20 mouse cellular contexts compared by ENCODE assay signal in the genomic region with DNA sequence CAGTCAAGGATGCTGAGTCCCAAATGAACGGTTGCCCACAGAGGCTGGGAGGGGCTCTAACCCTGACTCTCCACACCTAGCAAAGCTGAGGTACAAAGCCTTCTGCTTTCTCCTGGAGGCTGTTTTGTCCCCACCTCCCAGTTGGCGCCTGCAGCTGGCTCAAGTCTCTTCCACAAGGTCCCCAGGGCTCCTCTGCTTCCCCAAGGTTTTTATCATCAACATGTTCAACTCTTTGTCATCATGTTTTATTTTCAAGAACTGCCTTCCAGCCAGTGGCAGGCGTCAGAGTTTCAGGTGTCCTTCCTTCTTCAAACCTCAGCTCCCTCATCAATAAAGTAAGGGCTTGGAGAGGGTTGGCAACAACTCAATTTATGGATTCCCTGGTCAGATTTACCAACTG. TPM values are rescaled to one million over a fixed set of nuclear protein-coding genes. Genes with fewer than 3 reads are reported as not detected.
DNase-seq lines count a peak whose midpoint lies in the region; ATAC-seq lines count a peak whose summit lies in the region.
"Had no signal": no experiment of that assay in that cellular context is flagged by ENCODE, and none has a peak within 500 bp of the region (broad histone marks: within the 10 kb centered on the region; RNA-seq: fewer than 3 reads in every experiment).

No protein-coding gene starts in this region.

- peaks cover 9% of the 10 kb centered on the region; the same call in 1 of the 2 replicates for H3K4me1 ChIP-seq in heart, embryonic 10.5 days
- H3K4me1 ChIP-seq in intestine, embryonic 14.5 days (replicated peaks; ENCODE audit: control insufficient read depth, insufficient read depth, low read length), result 0 out of 2 replicates have a peak, but pooled peaks cover 3% of the 10 kb centered on the region
- peaks cover 8% of the 10 kb centered on the region for H3K4me1 ChIP-seq in intestine, embryonic 16.5 days (ENCODE audit: control insufficient read depth, insufficient read depth, low read length)
- H3K4me1 ChIP-seq in midbrain, embryonic 14.5 days (ENCODE audit: control insufficient read depth, insufficient read depth, low read length), result peaks cover 14% of the 10 kb centered on the region
- H3K4me1 ChIP-seq in midbrain, embryonic 15.5 days, result peaks cover 13% of the 10 kb centered on the region
- H3K4me1 ChIP-seq: embryonic facial prominence, embryonic 12.5 days had no signal

- 56% methylated on average over 3 of the region's 3 CpGs for WGBS in heart, embryonic 10.5 days
- 67% methylated on average over 3 of the region's 3 CpGs for WGBS in intestine, embryonic 14.5 days
- 81% methylated on average over 3 of the region's 3 CpGs for WGBS in intestine, embryonic 16.5 days
- 76% methylated on average over 3 of the region's 3 CpGs for WGBS in midbrain, embryonic 14.5 days
- WGBS in midbrain, embryonic 15.5 days, result 78% methylated on average over 3 of the region's 3 CpGs

- H3K27ac ChIP-seq in heart, embryonic 10.5 days, result no peak overlapping the region
- no peak overlapping the region for H3K27ac ChIP-seq in intestine, embryonic 14.5 days (ENCODE audit: low read depth)
- no peak overlapping the region for H3K27ac ChIP-seq in intestine, embryonic 16.5 days (ENCODE audit: low read length)
- no peak overlapping the region for H3K27ac ChIP-seq in midbrain, embryonic 14.5 days (replicated peaks; ENCODE audit: low read depth, low read length)
- no peak overlapping the region for H3K27ac ChIP-seq in midbrain, embryonic 15.5 days
- H3K27ac ChIP-seq: embryonic facial prominence, embryonic 12.5 days; forebrain, embryonic 13.5 days; forebrain, embryonic 15.5 days had no signal

- no peak for ATAC-seq in intestine, embryonic 14.5 days (replicated peaks; ENCODE audit: low FRiP score, low TSS enrichment, low read depth)
- ATAC-seq in intestine, embryonic 16.5 days, result no peak
- no peak for ATAC-seq in midbrain, embryonic 14.5 days (ENCODE audit: low FRiP score, low TSS enrichment)
- ATAC-seq in midbrain, embryonic 15.5 days (replicated peaks), result no peak
- ATAC-seq: activated CD4-positive, CD25-positive, alpha-beta regulatory T cell, adult 4 months; CD4-positive, CD25-positive, alpha-beta regulatory T cell, adult 4 months; Patski had no signal

- H3K36me3 ChIP-seq in heart, embryonic 10.5 days, result no peaks in the 10 kb centered on the region
- H3K36me3 ChIP-seq in intestine, embryonic 14.5 days (ENCODE audit: control insufficient read depth, insufficient read depth, low read length), result no peaks in the 10 kb centered on the region
- H3K36me3 ChIP-seq in intestine, embryonic 16.5 days (ENCODE audit: control insufficient read depth, insufficient read depth, low read length), result no peaks in the 10 kb centered on the region
- H3K36me3 ChIP-seq in midbrain, embryonic 14.5 days (ENCODE audit: control insufficient read depth, insufficient read depth, low read length), result no peaks in the 10 kb centered on the region
- H3K36me3 ChIP-seq in midbrain, embryonic 15.5 days (replicated peaks), result no peaks in the 10 kb centered on the region
- H3K36me3 ChIP-seq: embryonic facial prominence, embryonic 10.5 days; embryonic facial prominence, embryonic 12.5 days; forebrain, embryonic 15.5 days; G1E had no signal

- H3K9ac ChIP-seq in intestine, embryonic 14.5 days (ENCODE audit: low read length), result no peak overlapping the region
- no peak overlapping the region for H3K9ac ChIP-seq in intestine, embryonic 16.5 days (ENCODE audit: low read depth, low read length)
- no peak overlapping the region for H3K9ac ChIP-seq in midbrain, embryonic 14.5 days (replicated peaks; ENCODE audit: low read length)
- H3K9ac ChIP-seq in midbrain, embryonic 15.5 days, result no peak overlapping the region

- DNase-seq in heart, adult 11 months, result peak; percentile 91
- DNase-seq in heart, embryonic 10.5 days (ENCODE audit: low spot score), result no peak
- peak; percentile 41 for DNase-seq in intestine, embryonic 14.5 days (ENCODE audit: low spot score)
- DNase-seq in midbrain, embryonic 14.5 days, result no peak
- DNase-seq: adrenal gland, adult 8-10 months; adrenal gland, postnatal 14 days; cerebellum, adult 11-12 months; cerebellum, adult 2 months; cerebellum, adult 9-10 months; cerebellum, postnatal 25 days had no signal

- no peak overlapping the region for H3K4me3 ChIP-seq in heart, embryonic 10.5 days
- no peak overlapping the region for H3K4me3 ChIP-seq in intestine, embryonic 14.5 days (ENCODE audit: low read depth, low read length)
- no peak overlapping the region for H3K4me3 ChIP-seq in intestine, embryonic 16.5 days (ENCODE audit: low read length)
- H3K4me3 ChIP-seq in midbrain, embryonic 14.5 days (replicated peaks; ENCODE audit: low read depth, low read length), result no peak overlapping the region
- H3K4me3 ChIP-seq in midbrain, embryonic 15.5 days, result no peak overlapping the region

- no peaks in the 10 kb centered on the region for H3K9me3 ChIP-seq in heart, embryonic 10.5 days
- H3K9me3 ChIP-seq in intestine, embryonic 14.5 days (ENCODE audit: control insufficient read depth, low read length), result no peaks in the 10 kb centered on the region
- H3K9me3 ChIP-seq in intestine, embryonic 16.5 days (ENCODE audit: control insufficient read depth, low read length), result no peaks in the 10 kb centered on the region
- H3K9me3 ChIP-seq in midbrain, embryonic 14.5 days (ENCODE audit: control insufficient read depth, low read length), result no peaks in the 10 kb centered on the region
- H3K9me3 ChIP-seq in midbrain, embryonic 15.5 days, result no peaks in the 10 kb centered on the region
- H3K9me3 ChIP-seq: embryonic facial prominence, embryonic 10.5 days; embryonic facial prominence, embryonic 12.5 days; forebrain, embryonic 13.5 days; forebrain, embryonic 15.5 days had no signal

- peaks cover 59% of the 10 kb centered on the region for H3K27me3 ChIP-seq in heart, embryonic 10.5 days (ENCODE audit: insufficient read depth, poor library complexity, severe bottlenecking)
- H3K27me3 ChIP-seq in intestine, embryonic 14.5 days (replicated peaks; ENCODE audit: control insufficient read depth, insufficient read depth, low read length), result peaks cover 44% of the 10 kb centered on the region
- peaks cover 33% of the 10 kb centered on the region for H3K27me3 ChIP-seq in intestine, embryonic 16.5 days (replicated peaks; ENCODE audit: control insufficient read depth, insufficient read depth, low read length)
- H3K27me3 ChIP-seq in midbrain, embryonic 14.5 days (ENCODE audit: control insufficient read depth, insufficient read depth, low read length), result peaks cover 18% of the 10 kb centered on the region
- peaks cover 20% of the 10 kb centered on the region for H3K27me3 ChIP-seq in midbrain, embryonic 15.5 days (replicated peaks)

- no peak overlapping the region for H3K4me2 ChIP-seq in intestine, embryonic 14.5 days (ENCODE audit: low read length)
- no peak overlapping the region for H3K4me2 ChIP-seq in intestine, embryonic 16.5 days (ENCODE audit: low read depth, low read length)
- peak overlapping the region; percentile 93; the same call in 1 of the 2 replicates for H3K4me2 ChIP-seq in midbrain, embryonic 14.5 days (ENCODE audit: low read length)
- no peak overlapping the region for H3K4me2 ChIP-seq in midbrain, embryonic 15.5 days

RNA-seq across cellular contexts. Expression of gene Bean1, which starts 0.8 kb away (rescaled TPM):
- 0.07 and 0.23 TPM in 2 replicates for polyA plus RNA-seq in heart, embryonic 10.5 days (2016; fragmentation: Nextera tagmentation; extraction: Ambion mirVana)
- polyA plus RNA-seq in intestine, embryonic 14.5 days (2014; fragmentation: Nextera tagmentation; extraction: Ambion mirVana), result 2.3 and 2.4 TPM in 2 replicates
- polyA plus RNA-seq in intestine, embryonic 16.5 days (2015; fragmentation: Nextera tagmentation; extraction: Ambion mirVana), result 0.82 and 1.1 TPM in 2 replicates
- polyA plus RNA-seq in midbrain, embryonic 14.5 days (2014; fragmentation: Nextera tagmentation; extraction: Ambion mirVana), result 6.3 and 8.3 TPM in 2 replicates
- polyA plus RNA-seq in midbrain, embryonic 15.5 days (2015; fragmentation: Nextera tagmentation; extraction: Ambion mirVana), result 6.4 and 6.6 TPM in 2 replicates
- polyA plus RNA-seq: activated CD4-positive, CD25-positive, alpha-beta regulatory T cell, adult 4 months; CD4-positive, CD25-positive, alpha-beta regulatory T cell, adult 4 months; G1E; Patski had no signal

Comparison
In these comparisons a context has a peak if more than half of its experiments do, and no peak if none do; other contexts are left out.
1. DNase-seq: peak in heart, adult 11 months (single experiment) and intestine, embryonic 14.5 days (single experiment); none in heart, embryonic 10.5 days (single experiment) and midbrain, embryonic 14.5 days (single experiment).